Mouse (Mus musculus) adrenal gland, postnatal 4 days (tissue): Measurements from ENCODE around the gene Ngef. TPM values are rescaled to one million over a fixed set of nuclear protein-coding genes. Genes with fewer than 3 reads are reported as not detected.

Experiments used
- DNase-seq, 2 experiments: peaks; one replicate each; pipeline ENCODE4 v3.0.0; 2021 to 2022; ENCODE audit warnings: low spot score in 2 of 2, mixed read lengths in 2 of 2
- long read RNA-seq, 2 experiments: library from polyadenylated mRNA; stranded (forward); transcript quantifications; one replicate each; pipeline ENCODE4 v2.0.0; 2021
- total RNA-seq, 2 experiments: library from RNA; stranded (reverse); gene quantifications; 2 replicates each; pipeline ENCODE4 v1.2.3; 2021

Gene Ngef
- total RNA-seq = 1 to 10 TPM; 2.0 to 2.2 TPM
- long read RNA-seq, experiment 1, partial matches to known transcripts = 0 of 2 reads
- long read RNA-seq, experiment 1, other reads (novel, unspliced or antisense) = 0 of 2 reads
- long read RNA-seq, experiment 2, partial matches to known transcripts = 0 of 7 reads
- long read RNA-seq, experiment 2, other reads (novel, unspliced or antisense) = 1 of 7 reads

DNA sequence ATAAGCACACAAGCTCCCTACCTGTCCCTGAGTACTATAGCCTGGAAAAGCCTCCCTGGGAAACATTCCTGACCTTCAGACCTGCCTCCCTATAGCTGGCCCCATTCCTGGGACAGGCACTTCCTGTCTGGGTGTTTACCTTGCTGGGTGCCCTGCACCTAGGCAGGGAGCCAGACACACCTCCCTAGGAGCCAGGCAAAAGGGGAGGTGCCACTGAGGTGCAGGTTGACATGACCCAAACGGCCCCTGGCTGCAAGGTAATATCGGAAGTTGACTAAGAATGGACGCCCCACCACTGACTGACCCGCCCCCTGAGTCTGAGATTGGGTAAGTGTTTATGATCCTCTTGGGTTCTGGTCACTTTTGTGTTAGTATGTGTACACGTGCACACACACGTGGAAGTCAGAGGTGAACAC, at the start of gene Ngef:
Gene Ngef, minus strand, starts transcription at position 71 of the 416 bp plus-strand sequence.
- no peak for DNase-seq

DNA sequence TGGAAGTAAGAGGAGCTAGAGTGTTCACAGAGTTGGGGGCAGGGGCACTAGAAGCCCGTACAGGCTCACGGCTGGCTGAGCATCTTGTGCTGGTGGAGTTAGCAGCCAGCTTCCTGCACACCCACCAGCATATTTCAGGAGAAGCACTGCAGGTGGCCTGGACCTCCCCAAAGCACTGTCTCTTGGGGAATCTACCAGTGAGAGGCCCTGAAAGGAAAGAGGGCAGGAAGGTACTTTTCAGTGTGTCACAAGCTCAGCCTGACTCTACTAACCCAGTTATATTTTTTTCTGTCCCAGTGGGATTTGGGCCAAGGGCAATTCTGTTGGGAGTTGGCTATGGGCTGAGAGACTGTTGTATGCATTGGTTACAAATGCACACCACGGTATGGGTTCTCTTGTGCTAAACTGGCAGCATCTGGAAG, 48.2 kb upstream of the Ngef start:
- DNase-seq = no peak

DNA sequence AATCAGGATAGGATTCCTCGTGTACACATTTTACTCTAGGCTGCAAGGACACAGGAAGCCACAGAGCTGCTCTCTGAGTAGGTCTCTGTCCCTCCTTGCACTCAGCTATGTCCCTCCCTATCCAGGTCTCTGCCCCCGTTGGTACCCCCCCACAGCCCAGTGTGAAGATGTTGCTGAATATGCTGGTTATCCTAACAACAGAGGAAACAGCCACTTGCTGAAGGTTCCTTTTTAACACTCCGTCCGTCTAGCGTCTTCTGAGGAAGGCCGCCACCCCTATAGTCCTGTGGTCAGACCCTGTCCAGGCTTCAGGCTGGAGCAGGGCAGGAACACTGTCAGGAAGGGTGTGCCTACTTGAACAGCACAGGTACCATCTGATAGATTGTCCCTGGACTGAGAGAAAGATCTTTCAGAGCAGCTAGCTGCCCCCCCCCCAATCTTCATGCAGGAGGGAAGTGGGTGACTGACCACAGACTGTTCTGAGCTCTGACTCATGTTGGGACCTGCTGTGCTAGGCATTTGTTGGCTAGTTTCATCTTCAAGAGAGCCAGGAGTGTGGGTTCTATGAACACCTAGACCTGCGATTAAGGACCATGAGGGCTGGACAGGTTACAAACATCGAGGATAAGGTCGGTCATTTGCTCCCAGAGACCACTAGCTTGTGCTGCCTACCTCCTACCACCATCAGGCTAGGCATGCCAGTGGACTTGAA, 47.6 kb upstream of the Ngef start:
- DNase-seq = no peak

DNA sequence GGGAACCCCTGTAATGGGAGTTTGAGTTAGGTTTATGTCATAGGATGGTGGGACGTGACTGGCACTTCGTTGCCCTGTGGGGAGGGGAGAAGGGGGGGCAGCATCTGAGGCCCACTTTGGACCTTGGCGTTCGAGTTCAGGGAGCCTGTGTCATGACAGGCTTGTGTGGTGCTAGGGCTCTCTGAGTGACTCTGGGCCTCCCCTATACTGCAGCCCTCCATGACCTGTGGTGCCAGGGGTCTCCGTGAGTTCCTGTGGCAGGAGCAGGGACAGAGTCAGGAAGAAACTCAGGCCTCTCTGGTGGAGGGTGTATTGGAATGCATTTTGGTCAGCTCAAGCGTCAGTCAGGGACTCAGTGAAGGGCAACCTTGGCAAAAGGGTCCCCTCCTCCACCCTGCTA, 47.0 kb upstream of the Ngef start:
- DNase-seq = no peak

DNA sequence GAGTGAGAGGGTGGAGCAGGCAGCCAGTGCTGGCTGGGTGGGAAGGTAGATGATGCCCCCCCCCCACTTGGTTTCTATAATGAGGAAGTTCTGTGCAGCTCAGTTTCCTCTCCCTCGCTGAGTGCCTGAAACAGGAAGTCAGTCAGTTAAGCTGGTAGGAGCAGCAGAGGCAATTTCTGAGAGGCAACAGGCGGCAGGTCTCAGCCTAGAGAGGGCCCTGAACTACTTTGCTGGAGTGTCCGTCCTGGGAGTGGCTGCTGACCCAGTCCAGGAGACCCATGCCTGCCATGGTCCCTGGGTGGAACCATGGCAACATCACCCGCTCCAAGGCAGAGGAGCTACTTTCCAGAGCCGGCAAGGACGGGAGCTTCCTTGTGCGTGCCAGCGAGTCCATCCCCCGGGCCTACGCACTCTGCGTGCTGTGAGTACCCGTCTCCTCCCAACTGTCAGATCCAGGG, 46.6 kb upstream of the Ngef start, which contains the start of gene Inpp5d:
Gene Inpp5d, plus strand, starts transcription at position 102 of the 458 bp plus-strand sequence.
- DNase-seq = no peak

DNA sequence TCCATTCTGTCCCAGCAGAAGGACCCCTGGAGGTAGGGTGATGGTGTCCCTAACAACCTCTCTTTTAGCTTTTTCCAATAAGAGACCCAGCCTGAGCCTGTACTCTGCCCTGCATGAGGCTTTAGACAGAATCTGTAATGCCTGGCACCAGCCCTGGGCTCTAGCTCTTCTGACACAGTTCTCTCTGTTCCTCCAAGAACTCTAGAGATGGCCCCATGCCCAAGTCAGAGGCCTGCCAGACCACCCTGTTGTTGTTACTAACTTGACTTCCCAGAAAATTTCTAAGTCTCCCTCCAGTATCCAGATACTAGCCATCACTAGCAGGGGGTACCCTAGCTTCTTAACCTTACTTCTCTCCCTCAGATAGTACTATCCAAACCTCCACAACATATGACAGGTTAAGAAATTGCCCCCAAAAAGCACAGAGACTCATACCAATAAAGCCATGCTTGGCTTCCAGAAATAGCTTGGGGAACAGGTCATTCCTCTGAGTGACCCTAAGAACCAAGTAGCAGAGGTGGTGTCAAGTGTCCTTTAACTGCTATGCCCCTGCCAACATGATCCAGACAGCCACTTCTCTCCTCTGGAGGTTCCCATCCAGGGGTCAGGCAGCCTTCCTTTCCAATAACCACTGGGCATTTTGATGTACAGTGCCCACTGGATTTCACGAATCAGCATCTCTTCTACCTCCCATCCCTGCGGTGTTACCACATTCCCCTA, 41.1 kb upstream of the Ngef start:
- DNase-seq = no peak

DNA sequence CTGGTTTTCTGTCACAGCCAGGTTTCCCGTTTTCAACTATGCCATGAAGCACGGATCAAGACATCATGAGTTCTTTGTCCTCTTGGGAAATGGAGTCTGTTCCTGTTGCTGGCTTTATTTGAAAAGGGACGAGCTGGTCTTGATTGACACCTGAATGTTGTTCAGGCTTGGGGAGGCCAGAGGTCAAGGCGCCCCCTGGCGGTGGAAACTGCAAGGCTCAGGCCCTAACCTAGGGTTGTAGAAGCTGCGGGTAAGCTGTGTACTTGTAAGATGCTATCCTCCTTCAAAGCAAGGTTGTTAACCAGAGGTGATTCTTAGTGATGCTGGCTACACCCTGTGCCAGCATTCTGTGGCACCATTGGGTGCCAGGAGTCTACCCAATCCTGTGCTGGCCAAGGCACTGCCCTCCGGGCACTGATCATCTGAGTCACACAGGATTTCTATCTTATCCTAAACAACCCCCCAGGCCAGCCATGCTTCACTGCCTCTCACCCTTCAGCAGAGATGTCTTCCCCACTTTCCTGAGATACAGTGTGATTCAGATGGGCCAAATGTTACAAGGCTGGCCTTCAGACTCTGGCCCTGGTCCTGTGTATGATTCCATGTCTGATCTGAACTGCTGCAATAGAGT, 34.9 kb upstream of the Ngef start:
- DNase-seq = peak in 1 of 2 experiments; percentile 36

DNA sequence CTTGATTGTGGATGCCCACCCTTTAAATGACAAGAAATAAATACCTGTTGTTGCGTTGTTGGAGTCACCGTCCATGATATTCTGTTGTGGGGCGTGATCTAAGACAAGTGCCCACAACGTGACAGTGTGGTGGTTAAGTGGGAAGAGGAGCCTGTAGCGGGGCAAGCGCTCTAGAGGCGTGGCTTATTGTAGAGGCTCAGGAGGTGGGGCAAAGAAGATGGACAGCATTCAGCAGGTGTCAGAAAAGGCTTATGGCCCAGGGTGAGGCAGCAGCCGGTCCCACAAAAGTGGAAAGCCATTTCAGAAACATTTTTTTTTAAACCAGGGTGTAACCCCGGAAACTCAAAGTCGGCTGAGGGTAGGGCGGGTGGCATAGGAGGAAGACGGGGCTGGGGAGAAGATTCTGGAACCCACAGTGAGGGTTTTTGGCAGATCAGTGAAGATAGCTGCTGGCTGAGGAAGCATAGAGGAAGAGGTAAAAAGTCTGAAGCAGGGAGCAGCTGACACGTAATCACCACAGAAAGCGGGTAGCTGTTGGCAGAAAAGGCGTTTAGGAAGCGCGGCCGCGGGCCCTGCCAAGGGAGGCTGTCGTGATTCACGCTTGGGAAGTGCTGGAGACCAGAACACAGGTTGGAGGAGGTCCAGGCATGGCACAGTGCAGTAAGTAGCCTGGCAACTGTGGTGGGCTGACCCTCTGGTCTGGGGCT, 33.9 kb upstream of the Ngef start:
- DNase-seq = no peak

DNA sequence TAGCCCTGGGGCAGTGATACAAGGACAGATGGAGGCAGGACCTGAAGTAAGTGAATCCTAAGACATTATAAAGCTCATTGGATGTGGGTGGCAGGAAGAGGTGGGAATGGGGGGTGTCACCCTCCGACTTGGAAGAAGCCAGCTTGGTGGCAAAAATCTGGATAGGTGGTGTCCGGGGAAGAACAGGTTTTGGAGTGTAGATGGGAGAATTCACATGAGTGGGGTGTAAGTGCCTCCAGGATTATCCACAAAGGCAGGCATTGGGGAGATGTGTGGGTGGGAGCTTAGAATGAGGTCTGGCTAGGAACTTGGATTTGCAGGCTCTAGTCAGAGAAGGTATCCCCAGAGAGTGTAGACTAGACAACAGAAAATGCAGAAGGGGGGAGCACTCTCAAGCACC, 31.6 kb upstream of the Ngef start:
- DNase-seq = no peak

DNA sequence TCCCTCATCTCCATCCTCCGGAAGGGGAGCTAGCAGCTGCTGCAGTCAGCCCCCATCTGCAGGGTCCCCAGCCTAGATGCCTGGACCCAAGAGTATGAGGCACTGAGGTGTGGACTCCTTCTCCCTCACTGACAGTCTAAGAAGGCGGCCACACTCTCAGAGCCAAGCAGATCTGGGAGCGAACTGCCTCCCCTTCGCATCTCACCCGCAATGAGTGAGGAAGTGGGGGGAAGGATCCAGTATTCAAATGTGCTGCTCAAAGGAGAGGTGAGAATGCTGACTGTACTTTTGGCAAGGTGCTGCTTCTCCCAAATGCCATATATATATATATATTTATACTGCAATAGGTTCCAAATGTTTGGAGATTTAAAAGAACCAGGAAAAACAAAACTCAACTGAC, 29.7 kb upstream of the Ngef start:
- no peak for DNase-seq

DNA sequence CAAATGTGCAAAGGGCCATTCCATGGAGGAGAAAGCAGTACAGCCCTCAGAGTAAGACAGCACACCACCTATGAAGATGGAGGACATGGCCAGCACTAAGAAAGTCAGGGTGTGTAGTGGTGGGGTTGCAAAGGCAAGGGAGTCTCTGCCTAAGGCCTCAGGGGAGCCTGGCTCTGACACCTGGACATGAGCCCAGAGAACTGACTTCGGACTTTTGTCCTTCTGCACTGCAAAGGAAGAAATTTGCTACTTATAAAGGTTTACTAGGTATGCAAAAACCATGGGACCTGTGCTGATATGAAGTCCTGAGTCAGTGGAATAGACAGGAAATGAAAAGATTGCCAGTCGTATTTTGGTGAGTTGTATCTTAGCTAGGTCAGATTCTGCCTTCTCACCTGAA, 28.1 kb upstream of the Ngef start:
- DNase-seq = no peak

DNA sequence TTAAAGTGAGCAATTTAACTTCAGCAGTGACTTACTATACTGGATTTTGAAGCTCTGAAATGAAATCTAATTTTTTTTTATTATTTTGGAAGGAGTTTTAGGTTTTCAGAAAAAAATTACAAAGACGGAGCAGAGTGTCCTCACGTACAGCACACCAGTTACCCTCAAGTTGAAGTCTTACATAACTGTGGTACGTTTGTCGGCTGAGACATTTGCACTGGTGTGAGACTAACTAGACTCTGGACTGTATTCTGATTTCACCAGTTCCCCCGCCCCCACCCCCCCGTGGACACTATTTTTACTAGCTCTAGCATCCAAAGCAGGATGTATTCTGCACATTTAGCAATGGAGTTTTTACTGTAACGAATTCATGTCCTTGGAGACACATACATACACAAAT, 26.9 kb upstream of the Ngef start:
- no peak for DNase-seq

DNA sequence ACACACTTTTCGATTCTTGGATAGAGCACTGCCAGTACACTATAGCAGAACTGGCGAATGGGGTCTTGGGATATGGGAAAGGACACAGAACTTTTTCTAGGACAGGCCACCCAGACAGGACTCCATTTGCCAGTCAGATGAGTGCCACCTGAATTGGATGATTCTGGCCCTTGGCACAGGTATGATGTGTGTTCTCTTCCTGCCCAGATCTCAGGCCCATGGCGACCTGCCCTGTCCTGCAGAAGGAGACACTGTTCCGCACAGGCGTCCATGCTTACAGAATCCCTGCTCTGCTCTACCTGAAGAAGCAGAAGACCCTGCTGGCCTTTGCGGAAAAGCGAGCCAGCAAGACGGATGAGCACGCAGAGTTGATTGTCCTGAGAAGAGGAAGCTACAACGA, 21.0 kb upstream of the Ngef start:
- no peak for DNase-seq

DNA sequence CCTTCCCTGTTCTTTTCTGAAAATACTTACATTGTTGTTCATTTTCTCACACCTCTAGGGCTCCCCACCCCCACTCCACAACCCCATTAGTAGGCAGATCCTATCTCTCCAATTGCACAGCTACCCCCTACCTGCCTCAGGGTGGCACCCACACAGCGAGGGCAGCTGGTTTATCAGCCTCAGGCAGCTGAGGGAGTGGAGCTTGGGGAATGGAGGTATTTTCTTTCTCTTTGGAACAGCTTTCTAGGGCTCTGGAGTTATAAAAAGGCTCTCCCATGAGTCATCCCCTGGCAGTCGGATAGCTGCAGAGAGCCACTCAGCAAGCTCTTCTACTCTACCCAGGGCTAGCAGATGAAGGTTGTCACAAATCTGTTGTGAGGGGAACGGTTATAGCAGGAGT, 20.6 kb upstream of the Ngef start:
- DNase-seq = no peak

DNA sequence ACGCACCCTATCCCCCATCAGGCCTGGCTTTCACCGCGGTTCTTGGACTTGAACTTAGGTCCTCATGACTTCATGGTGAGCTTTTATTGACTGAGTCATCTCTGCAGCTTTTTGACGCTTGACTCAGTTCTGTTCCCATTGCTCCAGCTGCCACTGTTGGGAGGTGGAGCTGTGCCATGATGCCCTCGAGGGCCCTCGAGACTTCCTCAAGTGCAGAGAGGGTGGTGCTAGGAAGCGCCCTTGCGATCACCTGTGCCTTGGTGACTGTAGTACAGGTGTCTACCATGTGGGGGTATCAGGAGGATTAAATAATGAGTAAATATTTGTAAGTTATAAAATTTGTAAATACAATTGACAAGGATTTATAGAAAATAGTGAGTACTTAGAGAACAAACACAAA, 16.3 kb upstream of the Ngef start:
- DNase-seq = no peak

DNA sequence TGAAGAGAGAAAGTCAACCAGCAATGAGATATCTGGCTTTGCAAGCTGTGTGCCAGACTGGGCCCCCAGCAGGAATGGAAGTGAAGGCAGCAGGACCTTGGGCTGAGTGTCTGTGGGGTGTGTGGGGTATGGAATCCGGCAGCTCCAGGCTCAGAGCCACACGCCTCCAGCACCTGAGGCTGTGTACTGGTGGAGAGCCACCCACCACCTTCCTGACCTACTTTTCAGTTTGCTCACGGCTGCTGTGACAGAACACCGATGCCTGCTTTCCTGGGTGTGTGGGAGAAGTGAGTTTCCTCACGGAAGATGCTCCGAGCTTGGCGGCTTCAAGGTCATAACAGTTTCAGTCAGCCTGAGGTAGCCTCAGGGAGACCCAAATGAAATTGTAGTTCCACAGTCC, 15.5 kb upstream of the Ngef start:
- no peak for DNase-seq

DNA sequence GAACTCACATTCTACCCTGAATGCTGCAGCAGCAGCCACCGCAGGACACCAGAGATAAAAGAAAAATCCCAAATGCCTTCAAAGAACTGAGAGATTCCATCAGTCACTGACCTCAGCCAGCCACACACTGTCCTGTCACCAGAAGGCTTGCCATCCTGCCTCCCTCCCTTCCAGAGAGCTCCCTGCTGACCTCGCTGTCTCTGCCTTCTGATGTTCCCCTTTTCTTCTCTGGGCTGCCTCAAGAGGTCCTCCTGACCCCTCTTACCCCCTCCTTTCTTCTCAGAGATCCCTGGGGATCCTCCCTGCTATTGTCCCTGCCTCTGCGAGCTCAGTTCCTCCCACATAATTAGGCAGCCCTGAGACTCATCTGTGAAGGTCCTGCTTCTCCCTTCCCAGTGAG, 7.2 kb upstream of the Ngef start:
- no peak for DNase-seq

DNA sequence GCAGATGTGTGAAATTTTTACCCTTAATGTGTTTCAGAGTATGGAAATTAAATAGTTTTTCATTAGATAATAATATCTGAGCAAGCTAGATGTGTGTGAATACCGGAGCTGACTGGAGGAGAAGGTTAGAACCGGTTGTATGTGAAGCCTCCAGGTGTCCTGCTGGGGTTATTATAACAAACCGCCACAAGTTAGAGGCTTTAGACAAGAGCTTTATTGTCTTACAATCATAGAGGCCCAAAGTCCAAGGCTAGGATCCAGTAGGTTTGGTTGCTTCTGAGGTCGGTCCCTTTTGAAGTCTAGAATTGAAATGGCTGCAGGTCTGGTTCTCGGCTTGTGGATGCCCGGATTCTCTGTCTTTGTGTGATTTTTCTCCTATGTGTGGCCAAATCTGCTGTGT, 5.3 kb upstream of the Ngef start:
- DNase-seq = no peak

DNA sequence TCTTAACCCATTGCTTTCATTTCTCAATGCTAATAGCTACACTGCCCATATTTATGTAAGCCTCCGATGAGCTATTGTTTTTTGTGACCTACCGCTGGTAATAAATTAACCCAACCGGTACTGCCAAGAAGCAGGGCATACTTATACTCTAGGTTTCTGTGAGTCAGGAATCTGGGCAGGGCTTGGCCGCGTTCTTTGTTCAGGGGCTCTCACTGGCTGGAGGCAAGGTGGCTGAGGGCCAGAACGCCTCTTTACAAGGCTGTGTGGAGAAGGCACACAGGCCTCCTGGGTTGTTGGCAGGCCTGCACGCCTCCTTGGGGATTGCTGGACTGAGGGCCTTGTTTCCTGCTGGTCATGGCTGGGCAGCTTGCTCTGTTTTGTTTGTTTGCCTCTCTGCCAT, 1.1 kb upstream of the Ngef start:
- peak; percentile 19 to 54 for DNase-seq

DNA sequence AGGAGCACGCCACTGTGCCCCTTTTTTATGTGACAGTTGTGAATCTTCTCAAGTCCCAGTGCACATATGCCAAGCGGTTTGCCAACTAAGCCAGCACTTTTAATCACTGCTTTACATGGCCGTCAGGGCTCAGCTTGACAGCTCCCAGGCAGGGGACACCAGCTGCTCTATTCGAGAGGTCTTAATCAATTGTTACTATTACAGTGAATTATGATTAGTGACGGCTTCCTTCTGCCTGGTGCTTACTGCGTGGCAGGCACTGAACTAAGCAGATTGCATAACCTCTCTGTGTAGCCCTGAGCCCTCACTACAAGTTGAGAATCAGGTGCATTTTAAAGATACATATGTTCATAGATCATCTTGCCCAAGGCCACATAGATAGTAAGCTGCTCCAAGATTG, 683 bp upstream of the Ngef start:
- DNase-seq = no peak

DNA sequence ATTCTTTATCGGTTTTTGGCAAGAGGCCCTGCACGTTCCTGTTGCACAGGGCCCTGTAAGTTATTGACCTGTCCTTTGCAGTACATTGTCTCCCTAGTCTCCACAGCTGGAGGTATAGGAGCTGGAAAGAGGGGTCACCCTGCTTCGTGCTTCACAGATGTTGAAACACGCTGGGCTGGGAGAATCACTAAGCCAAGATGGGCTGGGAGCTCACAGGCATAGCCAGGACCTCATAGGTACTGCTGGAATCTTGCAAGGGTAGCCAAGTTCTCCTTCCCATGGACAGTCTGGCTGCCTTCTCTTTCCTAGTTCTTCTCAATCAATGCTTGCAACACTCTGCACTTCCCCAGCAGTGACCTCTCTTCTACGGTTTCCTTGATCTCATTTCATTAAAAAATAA, 409 bp downstream of the Ngef start:
- DNase-seq = no peak
